ENCODE assay signal across 9 mouse cellular contexts in the genomic region with DNA sequence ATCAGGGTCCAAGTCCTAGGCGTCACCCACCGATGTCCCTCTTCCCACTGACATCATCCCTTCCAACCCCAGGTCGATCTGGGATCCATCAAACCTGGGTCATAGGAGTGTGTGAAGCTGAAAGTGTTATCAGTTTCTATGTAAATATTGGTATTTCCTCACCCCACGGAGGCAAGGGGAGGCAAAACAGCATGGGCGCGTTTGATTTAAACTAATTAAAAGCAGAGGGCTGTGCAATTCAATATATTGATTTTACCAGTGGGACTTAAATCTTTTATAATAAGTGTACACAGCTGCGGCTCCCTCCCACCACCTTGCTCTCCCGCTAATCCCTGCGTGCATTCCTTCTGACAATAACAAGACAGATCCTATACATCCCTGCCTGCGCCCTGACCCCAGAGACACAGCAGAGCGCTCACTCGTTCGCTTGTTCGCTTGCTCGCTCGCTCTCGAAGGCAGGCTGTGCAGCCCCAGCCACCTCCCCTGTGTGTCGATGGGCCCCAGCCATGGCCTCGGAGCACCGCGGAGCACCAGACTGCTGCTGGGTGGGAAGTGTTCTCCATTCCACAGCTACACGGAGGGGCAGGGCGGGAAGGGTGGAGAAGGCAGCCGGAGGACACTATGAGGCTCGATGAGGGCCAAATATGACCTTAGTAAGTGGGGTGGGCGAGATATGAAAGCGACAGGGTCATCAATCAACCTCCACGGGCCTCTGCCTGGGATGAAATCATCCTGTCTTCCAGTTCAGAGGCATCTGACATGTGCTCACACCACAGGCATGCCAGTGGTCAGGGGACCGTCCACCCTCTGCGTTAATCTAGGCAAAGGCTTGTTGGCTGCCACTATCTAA. TPM values are rescaled to one million over a fixed set of nuclear protein-coding genes. Genes with fewer than 3 reads are reported as not detected.
DNase-seq lines count a peak whose midpoint lies in the region; ATAC-seq lines count a peak whose summit lies in the region.
"Had no signal": no experiment of that assay in that cellular context is flagged by ENCODE, and none has a peak within 500 bp of the region (broad histone marks: within the 10 kb centered on the region; RNA-seq: fewer than 3 reads in every experiment).

No protein-coding gene starts in this region.

- H3K4me1 ChIP-seq in heart, embryonic 14.5 days (ENCODE audit: control insufficient read depth in 2 of 2, insufficient read depth in 2 of 2, low read length in 2 of 2) = peaks cover 31 to 63% of the 10 kb centered on the region in 2 experiments
- peaks cover 98% of the 10 kb centered on the region for H3K4me1 ChIP-seq in embryonic facial prominence, embryonic 10.5 days
- H3K4me1 ChIP-seq in intestine, embryonic 16.5 days (ENCODE audit: control insufficient read depth, insufficient read depth, low read length) = peaks cover 62% of the 10 kb centered on the region
- H3K4me1 ChIP-seq in neural tube, embryonic 12.5 days = peaks cover 75% of the 10 kb centered on the region

- H3K9me3 ChIP-seq in heart, embryonic 14.5 days (ENCODE audit: control insufficient read depth, low read length) = no peaks in the 10 kb centered on the region
- no peaks in the 10 kb centered on the region for H3K9me3 ChIP-seq in embryonic facial prominence, embryonic 10.5 days
- no peaks in the 10 kb centered on the region for H3K9me3 ChIP-seq in intestine, embryonic 16.5 days (ENCODE audit: control insufficient read depth, low read length)
- no peaks in the 10 kb centered on the region for H3K9me3 ChIP-seq in neural tube, embryonic 12.5 days

- H3K9ac ChIP-seq in heart, embryonic 14.5 days (ENCODE audit: low read length) = peak overlapping the region; percentile 91
- peak overlapping the region; percentile 56 for H3K9ac ChIP-seq in intestine, embryonic 16.5 days (ENCODE audit: low read depth, low read length)
- no peak overlapping the region for H3K9ac ChIP-seq in neural tube, embryonic 12.5 days

- no peak for DNase-seq in heart, adult 18-20 months
- peak; percentile 72 for DNase-seq in embryonic facial prominence, embryonic 10.5 days (ENCODE audit: low spot score)
- no peak for DNase-seq in left cerebral cortex, postnatal 25 days (ENCODE audit: low spot score in 2 of 2)
- no peak for DNase-seq in right cerebral cortex, postnatal 25 days
- DNase-seq in adipocyte (ENCODE audit: low spot score) = no peak

- H3K27me3 ChIP-seq in heart, embryonic 14.5 days (ENCODE audit: control insufficient read depth, insufficient read depth, low read length) = peaks cover 26% of the 10 kb centered on the region
- H3K27me3 ChIP-seq in embryonic facial prominence, embryonic 10.5 days (replicated peaks; ENCODE audit: low read depth, poor library complexity, severe bottlenecking) = peaks cover 94% of the 10 kb centered on the region
- H3K27me3 ChIP-seq in intestine, embryonic 16.5 days (replicated peaks; ENCODE audit: control insufficient read depth, insufficient read depth, low read length) = no peaks in the 10 kb centered on the region; the same call in 1 of the 2 replicates
- H3K27me3 ChIP-seq in neural tube, embryonic 12.5 days (replicated peaks) = peaks cover 47% of the 10 kb centered on the region

- intact Hi-C loops in left cerebral cortex, postnatal 25 days (cut with DNase I) = loop anchor here (5.0 kb wide), 1 partner anchor 98 kb away; no protein-coding TSS in a partner anchor

- peaks cover 11% of the 10 kb centered on the region; the same call in 1 of the 2 replicates for H3K36me3 ChIP-seq in heart, embryonic 14.5 days (ENCODE audit: control insufficient read depth, insufficient read depth, low read length)
- no peaks in the 10 kb centered on the region for H3K36me3 ChIP-seq in embryonic facial prominence, embryonic 10.5 days (replicated peaks)
- no peaks in the 10 kb centered on the region for H3K36me3 ChIP-seq in intestine, embryonic 16.5 days (ENCODE audit: control insufficient read depth, insufficient read depth, low read length)
- H3K36me3 ChIP-seq in neural tube, embryonic 12.5 days = no peaks in the 10 kb centered on the region

- peak overlapping the region; percentile 20 to 23 for H3K4me3 ChIP-seq in heart, embryonic 14.5 days (ENCODE audit: control insufficient read depth in 1 of 2, insufficient read depth in 1 of 2, low read depth in 1 of 2, low read length in 2 of 2)
- H3K4me3 ChIP-seq in embryonic facial prominence, embryonic 10.5 days = peak overlapping the region; percentile 69
- no peak overlapping the region; the same call in 1 of the 2 replicates for H3K4me3 ChIP-seq in intestine, embryonic 16.5 days (ENCODE audit: low read length)
- H3K4me3 ChIP-seq in neural tube, embryonic 12.5 days = no peak overlapping the region

- H3K27ac ChIP-seq in heart, embryonic 14.5 days (replicated peaks in 1 of 2; ENCODE audit: control insufficient read depth in 1 of 2, insufficient read depth in 1 of 2, low read depth in 2 of 2, low read length in 2 of 2) = peak overlapping the region; percentile 93 to 94
- H3K27ac ChIP-seq in embryonic facial prominence, embryonic 10.5 days (replicated peaks) = peak overlapping the region; percentile 85
- peak overlapping the region; percentile 52; the same call in 1 of the 2 replicates for H3K27ac ChIP-seq in intestine, embryonic 16.5 days (ENCODE audit: low read length)
- H3K27ac ChIP-seq in neural tube, embryonic 12.5 days = peak overlapping the region; percentile 54; the same call in 1 of the 2 replicates
- H3K27ac ChIP-seq: macrophage had no signal

- peak overlapping the region; percentile 88 for H3K4me2 ChIP-seq in heart, embryonic 14.5 days (ENCODE audit: low read length)
- H3K4me2 ChIP-seq in intestine, embryonic 16.5 days (ENCODE audit: low read depth, low read length) = peak overlapping the region; percentile 40
- peak overlapping the region; percentile 54 for H3K4me2 ChIP-seq in neural tube, embryonic 12.5 days (replicated peaks)

- no peak for ATAC-seq in heart, embryonic 14.5 days (ENCODE audit: insufficient number of reproducible peaks, insufficient read depth, low FRiP score, low read depth)
- ATAC-seq in intestine, embryonic 16.5 days = no peak
- peak; percentile 59 for ATAC-seq in neural tube, embryonic 12.5 days (ENCODE audit: low FRiP score, low read depth)

- WGBS in heart, embryonic 14.5 days = 4% methylated on average over 30 of the region's 30 CpGs
- 2% methylated on average over 30 of the region's 30 CpGs for WGBS in embryonic facial prominence, embryonic 10.5 days
- 14% methylated on average over 30 of the region's 30 CpGs for WGBS in intestine, embryonic 16.5 days
- 3% methylated on average over 30 of the region's 30 CpGs for WGBS in neural tube, embryonic 12.5 days

RNA-seq across cellular contexts. Expression of a gene that starts 5.0 kb away (rescaled TPM):
- polyA plus RNA-seq in heart, embryonic 14.5 days (2014; fragmentation: Nextera tagmentation; extraction: Ambion mirVana) = 50.5 and 53.7 TPM in 2 replicates
- 1 to 10 TPM; 1.1 to 1.3 TPM for total RNA-seq in heart, adult 18-20 months (2021)
- polyA plus RNA-seq in embryonic facial prominence, embryonic 10.5 days (2016; fragmentation: Nextera tagmentation; extraction: Ambion mirVana) = 19.8 and 20.9 TPM in 2 replicates
- polyA plus RNA-seq in intestine, embryonic 16.5 days (2015; fragmentation: Nextera tagmentation; extraction: Ambion mirVana) = 19.6 and 24.9 TPM in 2 replicates
- 14.8 and 16.3 TPM in 2 replicates for polyA plus RNA-seq in neural tube, embryonic 12.5 days (2016; fragmentation: Nextera tagmentation; extraction: Ambion mirVana)
- 10 to 100 TPM; 10.8 to 12.2 TPM for total RNA-seq in left cerebral cortex, postnatal 25 days (2021)

RNA-seq across cellular contexts. Expression of a gene that starts 42.4 kb away (rescaled TPM):
- 0.32 TPM in 1 of 2 replicates, not detected in the other for polyA plus RNA-seq in heart, embryonic 14.5 days (2014; fragmentation: Nextera tagmentation; extraction: Ambion mirVana)
- not detected for total RNA-seq in heart, adult 18-20 months (2021)
- polyA plus RNA-seq in embryonic facial prominence, embryonic 10.5 days (2016; fragmentation: Nextera tagmentation; extraction: Ambion mirVana) = 0.26 and 0.46 TPM in 2 replicates
- 0.04 and 0.11 TPM in 2 replicates for polyA plus RNA-seq in intestine, embryonic 16.5 days (2015; fragmentation: Nextera tagmentation; extraction: Ambion mirVana)
- polyA plus RNA-seq in neural tube, embryonic 12.5 days (2016; fragmentation: Nextera tagmentation; extraction: Ambion mirVana) = 0.22 and 0.27 TPM in 2 replicates
- under 1 TPM; 0.41 to 0.73 TPM for total RNA-seq in left cerebral cortex, postnatal 25 days (2021)
- polyA plus RNA-seq: macrophage had no signal

Comparison
In these comparisons a context has a peak if more than half of its experiments do, and no peak if none do; other contexts are left out.
1. H3K4me3 ChIP-seq: peak in heart, embryonic 14.5 days (2 of 2) and embryonic facial prominence, embryonic 10.5 days (single experiment); none in intestine, embryonic 16.5 days (single experiment) and neural tube, embryonic 12.5 days (single experiment).
2. Peak in every context shown above with its lines, with median percentiles within 50 percentile points of each other: H3K27ac ChIP-seq and H3K4me2 ChIP-seq.